Mouse (Mus musculus) frontal cortex, postnatal 36 days (tissue): ENCODE measurements around the gene Tmem191c.

Source experiments
- DNase-seq, 2 experiments: peaks; one replicate each; pipeline ENCODE4 v3.0.0; 2022; ENCODE audit warnings: low spot score in 2 of 2

Tmem191c gene

GRCm38 (mm10) chr16:17266113-17266512 lies 9.8 kb upstream of the Tmem191c start:
- no peak for DNase-seq

GRCm38 (mm10) chr16:17267937-17268336 lies 7.9 kb upstream of the Tmem191c start:
- no peak for DNase-seq

- no peak for DNase-seq
Observed at GRCm38 (mm10) chr16:17269872-17270271, 6.0 kb upstream of the Tmem191c start.

GRCm38 (mm10) chr16:17271124-17271523 lies 4.8 kb upstream of the Tmem191c start:
- no peak for DNase-seq

GRCm38 (mm10) chr16:17271856-17272255 lies 4.0 kb upstream of the Tmem191c start:
- no peak for DNase-seq

GRCm38 (mm10) chr16:17276164-17277151 lies 581 bp downstream of the Tmem191c start:
- peak; percentile 93 to 94 for DNase-seq

GRCm38 (mm10) chr16:17277342-17278211 lies 1.7 kb downstream of the Tmem191c start:
- DNase-seq = peak; percentile 69 to 77

GRCm38 (mm10) chr16:17280471-17280870 lies 4.6 kb downstream of the Tmem191c start:
- DNase-seq = no peak

- no peak for DNase-seq
Observed at GRCm38 (mm10) chr16:17283151-17283550, 7.3 kb downstream of the Tmem191c start.

GRCm38 (mm10) chr16:17287103-17287502 lies 11.2 kb downstream of the Tmem191c start:
- no peak for DNase-seq

GRCm38 (mm10) chr16:17291016-17291415 lies 15.1 kb downstream of the Tmem191c start:
- DNase-seq = no peak

- DNase-seq = peak; percentile 50 to 55
Observed at GRCm38 (mm10) chr16:17292751-17293150, 16.9 kb downstream of the Tmem191c start.

- no peak for DNase-seq
Observed at GRCm38 (mm10) chr16:17300818-17301217, 24.9 kb downstream of the Tmem191c start.

- no peak for DNase-seq
Observed at GRCm38 (mm10) chr16:17303521-17304245, 27.8 kb downstream of the Tmem191c start.

- no peak for DNase-seq
Observed at GRCm38 (mm10) chr16:17307461-17307860, 31.6 kb downstream of the Tmem191c start.

- no peak for DNase-seq
Observed at GRCm38 (mm10) chr16:17309036-17309435, 33.2 kb downstream of the Tmem191c start.

- DNase-seq = no peak
Observed at GRCm38 (mm10) chr16:17312531-17312930, 36.7 kb downstream of the Tmem191c start.

GRCm38 (mm10) chr16:17316554-17316953 lies 40.7 kb downstream of the Tmem191c start:
- DNase-seq = no peak

GRCm38 (mm10) chr16:17321481-17321880 lies 45.6 kb downstream of the Tmem191c start:
- no peak for DNase-seq

- DNase-seq = no peak
Observed at GRCm38 (mm10) chr16:17324745-17325144, 48.9 kb downstream of the Tmem191c start.

- DNase-seq = no peak
Observed at GRCm38 (mm10) chr16:17326064-17326463, 50.2 kb downstream of the Tmem191c start.
